Mouse (Mus musculus) embryonic facial prominence, embryonic 14.5 days (tissue): ENCODE measurements around the gene Arhgef6. TPM values are rescaled to one million over a fixed set of nuclear protein-coding genes. Genes with fewer than 3 reads are reported as not detected.

Experiments
- ATAC-seq: fragments of 200-750 bp; cut with Nextera tagmentation; 2 replicates; pipeline ENCODE4 v1.8.0; 2017; ENCODE audit warnings: low read depth, moderate number of reproducible peaks, moderate TSS enrichment
- DNase-seq: peaks from one replicate; pipeline ENCODE4 v3.0.0-alpha.2; 2015; ENCODE audit warnings: low spot score
- H3K27ac ChIP-seq: fragments of 300-500 bp; sonication (generic); replicated peaks from 2 replicates; pipeline ENCODE4 v1.5.1; 2014; ENCODE audit warnings: low read depth, mild to moderate bottlenecking, low read length, moderate library complexity
- H3K27me3 ChIP-seq: fragments of 300-500 bp; sonication (generic); replicated peaks from 2 replicates; pipeline ENCODE4 v1.6.1; 2014; ENCODE audit warnings: low read length; ENCODE audit not compliant: control insufficient read depth, insufficient read depth
- H3K36me3 ChIP-seq: fragments of 300-500 bp; sonication (generic); 2 replicates; pipeline ENCODE4 v1.6.1; 2014; ENCODE audit warnings: low read length, mixed read lengths; ENCODE audit not compliant: control insufficient read depth, insufficient read depth
- H3K4me1 ChIP-seq: fragments of 300-500 bp; sonication (generic); 2 replicates; pipeline ENCODE4 v1.6.1; 2014; ENCODE audit warnings: antibody characterized with exemption, low read length; ENCODE audit not compliant: control insufficient read depth, insufficient read depth
- H3K4me2 ChIP-seq: fragments of 300-500 bp; sonication (generic); 2 replicates; pipeline ENCODE4 v1.6.1; 2014; ENCODE audit warnings: low read depth, mild to moderate bottlenecking, low read length, moderate library complexity, mixed read lengths
- H3K4me3 ChIP-seq: fragments of 300-500 bp; sonication (generic); 2 replicates; pipeline ENCODE4 v1.5.1; 2014; ENCODE audit warnings: low read depth, mild to moderate bottlenecking, low read length
- H3K9ac ChIP-seq: fragments of 300-500 bp; sonication (generic); 2 replicates; pipeline ENCODE4 v1.6.1; 2014; ENCODE audit warnings: low read depth, mild to moderate bottlenecking, low read length, moderate library complexity, mixed read lengths
- H3K9me3 ChIP-seq: fragments of 300-500 bp; sonication (generic); 2 replicates; pipeline ENCODE4 v1.6.1; 2016; ENCODE audit warnings: low read length; ENCODE audit not compliant: control insufficient read depth
- WGBS: fragments of 180-500 bp; shearing (Covaris S2); extraction: QIAGEN DNeasy Blood & Tissue Kit; methylation state at CpG from one replicate; pipeline ENCODE4 v1.1.7; 2014; 5-methylcytosine and 5-hydroxymethylcytosine counted together
- polyA plus RNA-seq: library from polyadenylated mRNA; unstranded; fragments of >200 nt; fragmentation: Nextera tagmentation; extraction: Ambion mirVana; gene quantifications from 2 replicates; pipeline ENCODE4 v1.2.1, GENCODE M21; 2014

Arhgef6 gene
- polyA plus RNA-seq, 1 experiment from 2014 or later, result 25.7 TPM

- no peaks in the 10 kb centered on the region for H3K9me3 ChIP-seq
- H3K9ac ChIP-seq, result no peak overlapping the region
- 62% methylated on average over 2 of the region's 2 CpGs for WGBS
- H3K27ac ChIP-seq, result no peak overlapping the region
- DNase-seq, result no peak
- H3K4me2 ChIP-seq, result no peak overlapping the region
- no peaks in the 10 kb centered on the region for H3K36me3 ChIP-seq
- no peaks in the 10 kb centered on the region for H3K27me3 ChIP-seq
- H3K4me3 ChIP-seq, result no peak overlapping the region
- H3K4me1 ChIP-seq, result no peaks in the 10 kb centered on the region
- ATAC-seq, result no peak
These were observed 110.4 kb downstream of the Arhgef6 start for GRCm38 (mm10) chrX:57228178-57228577.

- 70% methylated on average over 10 of the region's 10 CpGs for WGBS
- no peak overlapping the region for H3K4me2 ChIP-seq
These were observed 115.2 kb downstream of the Arhgef6 start for GRCm38 (mm10) chrX:57223301-57223700.

GRCm38 (mm10) chrX:57221881-57222280, 116.6 kb downstream of the Arhgef6 start:
- no peak for DNase-seq
- Histone ChIP-seq H3K9me3 (no peaks in the 10 kb centered on the region), H3K27ac (no peak overlapping the region), H3K4me2 (no peak overlapping the region), H3K4me1 (no peaks in the 10 kb centered on the region), H3K36me3 (no peaks in the 10 kb centered on the region), H3K4me3 (no peak overlapping the region), H3K27me3 (no peaks in the 10 kb centered on the region), H3K9ac (no peak overlapping the region)
- 79% methylated on average over 3 of the region's 3 CpGs for WGBS
- ATAC-seq, result no peak

More at GRCm38 (mm10) chrX:57223301-57223700, 115.2 kb downstream of the Arhgef6 start:
- H3K27ac ChIP-seq, result no peak overlapping the region
- DNase-seq (peak; percentile 21), ATAC-seq (no peak)
- H3K9me3 ChIP-seq, result no peaks in the 10 kb centered on the region
- H3K27me3 ChIP-seq, result no peaks in the 10 kb centered on the region
- H3K36me3 ChIP-seq, result no peaks in the 10 kb centered on the region
- H3K9ac ChIP-seq, result no peak overlapping the region
- H3K4me3 ChIP-seq, result no peak overlapping the region
- no peaks in the 10 kb centered on the region for H3K4me1 ChIP-seq

- 90% methylated on average over 5 of the region's 5 CpGs for WGBS
- no peak overlapping the region for H3K27ac ChIP-seq
- H3K4me2 ChIP-seq, result no peak overlapping the region
- H3K9me3 ChIP-seq, result no peaks in the 10 kb centered on the region
- H3K4me1 ChIP-seq, result no peaks in the 10 kb centered on the region
- DNase-seq, result no peak
- no peak for ATAC-seq
- no peaks in the 10 kb centered on the region for H3K27me3 ChIP-seq
- no peak overlapping the region for H3K4me3 ChIP-seq
- H3K9ac ChIP-seq, result no peak overlapping the region
- H3K36me3 ChIP-seq, result no peaks in the 10 kb centered on the region
These were observed 119.0 kb downstream of the Arhgef6 start for GRCm38 (mm10) chrX:57219563-57219962.

GRCm38 (mm10) chrX:57216271-57216670, 122.3 kb downstream of the Arhgef6 start:
- Histone ChIP-seq H3K27me3 (no peaks in the 10 kb centered on the region), H3K36me3 (no peaks in the 10 kb centered on the region), H3K4me2 (no peak overlapping the region), H3K27ac (no peak overlapping the region), H3K4me3 (no peak overlapping the region), H3K9ac (no peak overlapping the region), H3K4me1 (no peaks in the 10 kb centered on the region), H3K9me3 (no peaks in the 10 kb centered on the region)
- ATAC-seq (no peak), DNase-seq (no peak)
- WGBS, result 57% methylated on average over 5 of the region's 5 CpGs

GRCm38 (mm10) chrX:57215495-57215894, 123.0 kb downstream of the Arhgef6 start:
- no peak overlapping the region for H3K9ac ChIP-seq
- no peak overlapping the region for H3K4me3 ChIP-seq
- no peaks in the 10 kb centered on the region for H3K27me3 ChIP-seq
- no peaks in the 10 kb centered on the region for H3K9me3 ChIP-seq
- H3K4me1 ChIP-seq, result no peaks in the 10 kb centered on the region
- no peak for DNase-seq
- no peaks in the 10 kb centered on the region for H3K36me3 ChIP-seq
- no peak overlapping the region for H3K27ac ChIP-seq
- 90% methylated on average over 4 of the region's 4 CpGs for WGBS
- H3K4me2 ChIP-seq, result no peak overlapping the region
- ATAC-seq, result no peak

- no peak overlapping the region for H3K4me2 ChIP-seq
- H3K4me3 ChIP-seq, result no peak overlapping the region
- no peaks in the 10 kb centered on the region for H3K27me3 ChIP-seq
- DNase-seq, result peak; percentile 16
- H3K9me3 ChIP-seq, result no peaks in the 10 kb centered on the region
- H3K27ac ChIP-seq, result no peak overlapping the region
- no peaks in the 10 kb centered on the region for H3K36me3 ChIP-seq
- H3K9ac ChIP-seq, result no peak overlapping the region
- H3K4me1 ChIP-seq, result no peaks in the 10 kb centered on the region
- ATAC-seq, result no peak
- WGBS, result 61% methylated on average over 3 of the region's 3 CpGs
These were observed 125.7 kb downstream of the Arhgef6 start for GRCm38 (mm10) chrX:57212862-57213261.

GRCm38 (mm10) chrX:57211876-57212275, 126.7 kb downstream of the Arhgef6 start, which contains the start of gene Cd40lg:
TSS of gene Cd40lg (plus strand) at chrX:57212143.
- no peaks in the 10 kb centered on the region for H3K4me1 ChIP-seq
- DNase-seq (no peak), ATAC-seq (no peak)
- no peaks in the 10 kb centered on the region for H3K36me3 ChIP-seq
- WGBS, result 91% methylated on average over 9 of the region's 9 CpGs
- no peaks in the 10 kb centered on the region for H3K9me3 ChIP-seq
- H3K4me2 ChIP-seq, result no peak within 1 kb of the TSS
- no peak within 1 kb of the TSS for H3K27ac ChIP-seq
- no peaks in the 10 kb centered on the region for H3K27me3 ChIP-seq
- H3K9ac ChIP-seq, result no peak within 1 kb of the TSS
- H3K4me3 ChIP-seq, result no peak within 1 kb of the TSS

- Histone ChIP-seq H3K4me3 (no peak overlapping the region), H3K9ac (no peak overlapping the region), H3K4me1 (no peaks in the 10 kb centered on the region), H3K9me3 (no peaks in the 10 kb centered on the region), H3K4me2 (no peak overlapping the region), H3K27me3 (no peaks in the 10 kb centered on the region), H3K27ac (no peak overlapping the region), H3K36me3 (no peaks in the 10 kb centered on the region)
- DNase-seq, result no peak
- WGBS, result 63% methylated on average over 1 of the region's 1 CpGs
- no peak for ATAC-seq
These were observed 127.9 kb downstream of the Arhgef6 start for GRCm38 (mm10) chrX:57210591-57210990.
